Mouse (Mus musculus): ENCODE measurements around the gene Kctd5. TPM values are rescaled to one million over a fixed set of nuclear protein-coding genes. Genes with fewer than 3 reads are reported as not detected.
"Not testable (repeated sequence)": the region's sequence is repeated elsewhere in the genome, so short reads cannot be mapped to it uniquely, and the experiment has no call there.

Gene Kctd5
- 63.3 and 68.0 TPM in 2 replicates for polyA plus RNA-seq (2015; fragmentation: Nextera tagmentation; extraction: Ambion mirVana)

DNA sequence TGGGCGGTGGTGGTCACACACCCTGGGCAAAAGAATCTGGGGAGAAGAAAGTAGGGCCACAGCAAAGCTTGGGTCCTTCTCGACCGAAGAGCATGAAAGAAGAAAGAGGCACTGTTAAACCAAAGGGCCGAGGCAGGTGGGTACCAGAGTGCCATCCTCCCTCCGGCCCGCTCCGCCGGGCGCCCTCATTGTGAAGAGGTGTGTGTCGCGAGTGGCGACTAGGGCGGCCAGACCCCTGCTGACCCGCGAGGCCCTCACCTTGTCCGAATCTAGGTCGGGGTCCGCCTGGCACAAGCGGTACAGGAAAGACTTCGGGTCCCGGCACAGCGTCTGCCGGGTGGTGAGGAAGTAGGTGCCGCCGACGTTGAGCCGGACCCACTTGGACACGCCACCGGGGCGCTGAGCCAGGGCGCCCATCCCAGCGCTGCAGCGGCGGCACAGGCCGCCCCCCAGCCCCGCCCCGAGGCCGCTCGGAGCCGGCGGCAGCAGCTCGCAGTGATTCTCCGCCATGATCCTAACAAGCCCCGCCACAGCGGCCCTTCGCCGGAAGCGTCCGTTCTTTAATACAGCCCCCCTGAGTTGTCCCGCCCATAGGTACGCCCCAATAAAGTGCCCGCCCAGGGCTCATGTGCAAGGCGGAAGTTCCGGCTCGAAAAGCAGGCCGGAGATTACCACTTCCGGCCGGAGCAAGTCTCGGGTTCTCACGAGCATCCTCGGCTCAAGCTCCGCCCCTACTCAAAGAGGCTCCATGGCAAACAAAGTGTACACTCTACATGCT is at the start of gene Kctd5:
Gene Kctd5, minus strand, starts transcription at position 567 of the 778 bp plus-strand sequence.
- peaks cover 14% of the 10 kb centered on the region; the same call in 1 of the 2 replicates for H3K36me3 ChIP-seq (ENCODE audit: insufficient read depth, low read length)
- no peaks in the 10 kb centered on the region for H3K27me3 ChIP-seq (ENCODE audit: insufficient read depth, low read length)
- peak within 1 kb of the TSS; percentile 73 for H3K27ac ChIP-seq (ENCODE audit: low read length)
- peak within 1 kb of the TSS; percentile 94 for H3K9ac ChIP-seq (replicated peaks; ENCODE audit: low read length)
- H3K4me2 ChIP-seq (replicated peaks; ENCODE audit: low read depth, low read length), result peak within 1 kb of the TSS; percentile 73
- H3K4me3 ChIP-seq (ENCODE audit: low read length), result peak within 1 kb of the TSS; percentile 95
- H3K4me1 ChIP-seq (ENCODE audit: insufficient read depth, low read length), result peaks cover 14% of the 10 kb centered on the region
- under 1% methylated on average over 62 of the region's 62 CpGs for WGBS
- peak; percentile 99 for ATAC-seq (ENCODE audit: low FRiP score, low TSS enrichment)
- H3K9me3 ChIP-seq (ENCODE audit: low read length), result no peaks in the 10 kb centered on the region

DNA sequence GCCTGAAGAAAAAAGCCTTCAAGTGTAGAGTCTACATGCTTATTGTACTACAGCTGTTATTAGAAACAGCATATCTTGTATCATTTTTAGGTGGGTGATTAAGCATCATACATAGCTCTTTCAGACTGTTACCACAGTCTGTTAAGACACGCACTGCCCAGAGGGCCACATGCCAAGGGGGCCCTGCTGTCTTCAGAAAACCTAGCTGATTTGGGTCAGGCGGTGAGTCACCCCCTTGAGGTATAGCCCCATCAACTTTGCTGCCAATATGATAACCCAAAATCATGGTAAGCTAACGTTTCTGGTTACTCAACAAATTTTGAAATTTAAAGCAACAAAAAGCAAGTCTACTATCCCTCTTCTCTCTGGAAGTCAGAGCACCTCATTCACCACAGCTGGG is 46.2 kb upstream of the Kctd5 start:
- Histone ChIP-seq H3K9me3 (ENCODE audit: low read length) (no peaks in the 10 kb centered on the region), H3K27ac (ENCODE audit: low read length) (no peak overlapping the region), H3K36me3 (ENCODE audit: insufficient read depth, low read length) (no peaks in the 10 kb centered on the region), H3K4me3 (ENCODE audit: low read length) (no peak overlapping the region), H3K27me3 (ENCODE audit: insufficient read depth, low read length) (no peaks in the 10 kb centered on the region), H3K9ac (replicated peaks; ENCODE audit: low read length) (no peak overlapping the region), H3K4me2 (replicated peaks; ENCODE audit: low read depth, low read length) (no peak overlapping the region), H3K4me1 (ENCODE audit: insufficient read depth, low read length) (no peaks in the 10 kb centered on the region)
- 79% methylated on average over 3 of the region's 3 CpGs for WGBS
- no peak for ATAC-seq (ENCODE audit: low FRiP score, low TSS enrichment)

DNA sequence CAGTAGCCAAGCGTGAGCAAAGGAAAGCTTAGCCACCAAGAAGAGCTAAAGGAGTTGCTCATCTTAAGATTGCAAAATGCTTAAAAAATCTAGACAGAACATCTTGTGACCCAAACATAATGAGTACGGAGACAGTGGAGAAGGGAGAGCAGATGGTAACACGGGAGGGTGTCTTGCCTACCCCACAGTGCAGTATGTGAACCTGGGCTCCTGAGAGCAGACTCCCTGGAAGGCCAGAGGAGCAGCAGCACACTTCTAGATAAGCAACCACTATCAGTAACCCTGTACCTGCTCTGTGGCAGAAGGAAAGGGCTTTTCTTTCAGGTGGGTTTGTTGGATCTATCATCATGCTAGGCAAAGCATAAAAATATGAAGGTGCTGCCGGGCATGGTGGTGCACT is 39.7 kb upstream of the Kctd5 start:
- Histone ChIP-seq H3K4me3 (ENCODE audit: low read length) (no peak overlapping the region), H3K4me1 (ENCODE audit: insufficient read depth, low read length) (no peaks in the 10 kb centered on the region), H3K36me3 (ENCODE audit: insufficient read depth, low read length) (peaks cover 10% of the 10 kb centered on the region; the same call in 1 of the 2 replicates), H3K27ac (ENCODE audit: low read length) (no peak overlapping the region), H3K9ac (replicated peaks; ENCODE audit: low read length) (no peak overlapping the region), H3K9me3 (ENCODE audit: low read length) (no peaks in the 10 kb centered on the region), H3K27me3 (ENCODE audit: insufficient read depth, low read length) (no peaks in the 10 kb centered on the region), H3K4me2 (replicated peaks; ENCODE audit: low read depth, low read length) (no peak overlapping the region)
- 93% methylated on average over 4 of the region's 4 CpGs for WGBS
- no peak for ATAC-seq (ENCODE audit: low FRiP score, low TSS enrichment)

DNA sequence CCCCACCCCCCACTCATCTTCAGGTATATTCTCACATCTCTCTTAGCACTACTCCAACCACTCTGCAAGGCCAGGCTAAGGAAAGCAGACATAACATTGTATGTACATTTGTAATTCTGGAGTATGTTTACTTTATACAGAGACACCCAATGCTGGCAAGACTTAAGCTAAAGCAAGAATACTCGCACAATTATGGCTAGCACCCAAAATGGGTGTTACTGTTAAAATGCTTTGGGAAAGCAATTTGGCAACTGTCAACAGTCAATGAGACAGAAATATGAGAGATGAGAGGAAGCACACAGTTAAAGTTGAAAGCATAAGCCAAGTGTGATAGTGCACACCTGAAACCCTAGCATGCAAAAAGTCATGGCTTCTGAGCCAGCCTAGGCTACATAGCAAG is 38.0 kb upstream of the Kctd5 start:
- H3K4me3 ChIP-seq (ENCODE audit: low read length), result no peak overlapping the region
- 76% methylated on average over 1 of the region's 1 CpGs for WGBS
- no peaks in the 10 kb centered on the region for H3K4me1 ChIP-seq (ENCODE audit: insufficient read depth, low read length)
- H3K36me3 ChIP-seq (ENCODE audit: insufficient read depth, low read length), result peaks cover 10% of the 10 kb centered on the region; the same call in 1 of the 2 replicates
- H3K27ac ChIP-seq (ENCODE audit: low read length), result no peak overlapping the region
- no peak overlapping the region for H3K4me2 ChIP-seq (replicated peaks; ENCODE audit: low read depth, low read length)
- H3K27me3 ChIP-seq (ENCODE audit: insufficient read depth, low read length), result no peaks in the 10 kb centered on the region
- no peak for ATAC-seq (ENCODE audit: low FRiP score, low TSS enrichment)
- no peaks in the 10 kb centered on the region for H3K9me3 ChIP-seq (ENCODE audit: low read length)
- H3K9ac ChIP-seq (replicated peaks; ENCODE audit: low read length), result no peak overlapping the region

DNA sequence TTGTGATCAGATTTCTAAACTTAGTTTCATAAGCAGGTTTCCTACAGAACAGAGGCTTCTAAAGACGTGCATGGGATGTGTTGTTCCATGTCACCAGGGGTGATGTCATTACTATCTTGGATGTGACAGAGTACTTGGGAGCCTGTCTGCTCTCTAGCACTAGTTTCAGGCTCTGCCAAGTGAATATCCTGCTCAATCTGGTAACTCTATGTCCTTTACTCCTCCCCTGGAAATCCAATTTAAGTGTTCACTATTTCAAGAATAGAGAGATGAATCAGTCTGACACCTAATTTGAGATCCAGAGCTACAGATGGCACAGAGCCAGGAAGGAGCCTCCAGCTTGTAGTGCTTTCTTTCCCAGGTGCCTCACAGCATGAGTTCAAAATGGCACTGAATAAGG is 35.6 kb upstream of the Kctd5 start:
- no peak overlapping the region for H3K27ac ChIP-seq (ENCODE audit: low read length)
- peaks cover 16% of the 10 kb centered on the region for H3K36me3 ChIP-seq (ENCODE audit: insufficient read depth, low read length)
- ATAC-seq (ENCODE audit: low FRiP score, low TSS enrichment), result no peak

DNA sequence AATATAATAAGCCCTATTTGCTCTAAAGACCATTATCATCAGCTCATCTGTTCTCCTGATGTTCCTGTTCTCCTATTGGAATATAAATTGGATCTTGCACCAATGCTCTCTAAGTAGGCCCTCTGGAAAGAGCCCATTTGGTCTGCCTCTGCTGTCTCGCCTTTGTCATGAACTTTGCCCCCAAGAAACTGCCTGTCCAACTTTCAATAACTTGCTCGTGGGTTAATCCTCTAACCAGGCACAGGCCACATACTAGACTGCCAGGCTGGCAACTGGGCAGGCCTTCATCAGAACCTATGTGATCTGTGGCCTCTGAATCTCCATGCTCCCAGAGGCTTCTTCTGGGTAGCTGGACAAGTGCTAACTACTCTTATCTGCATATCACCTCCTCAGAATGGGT is 31.8 kb upstream of the Kctd5 start:
- no peaks in the 10 kb centered on the region for H3K9me3 ChIP-seq (ENCODE audit: low read length)
- no peaks in the 10 kb centered on the region for H3K4me1 ChIP-seq (ENCODE audit: insufficient read depth, low read length)
- peaks cover 35% of the 10 kb centered on the region for H3K36me3 ChIP-seq (ENCODE audit: insufficient read depth, low read length)
- H3K27ac ChIP-seq (ENCODE audit: low read length), result no peak overlapping the region
- H3K4me3 ChIP-seq (ENCODE audit: low read length), result no peak overlapping the region
- H3K9ac ChIP-seq (replicated peaks; ENCODE audit: low read length), result no peak overlapping the region
- H3K27me3 ChIP-seq (ENCODE audit: insufficient read depth, low read length), result no peaks in the 10 kb centered on the region
- no peak for ATAC-seq (ENCODE audit: low FRiP score, low TSS enrichment)
- no peak overlapping the region for H3K4me2 ChIP-seq (replicated peaks; ENCODE audit: low read depth, low read length)
- 77% methylated on average over 2 of the region's 2 CpGs for WGBS

More for the DNA sequence above, 35.6 kb upstream of the Kctd5 start:
- Histone ChIP-seq H3K4me3 (ENCODE audit: low read length) (no peak overlapping the region), H3K9ac (replicated peaks; ENCODE audit: low read length) (no peak overlapping the region), H3K27me3 (ENCODE audit: insufficient read depth, low read length) (no peaks in the 10 kb centered on the region), H3K9me3 (ENCODE audit: low read length) (no peaks in the 10 kb centered on the region), H3K4me1 (ENCODE audit: insufficient read depth, low read length) (no peaks in the 10 kb centered on the region), H3K4me2 (replicated peaks; ENCODE audit: low read depth, low read length) (no peak overlapping the region)
- WGBS, result 76% methylated on average over 1 of the region's 1 CpGs

DNA sequence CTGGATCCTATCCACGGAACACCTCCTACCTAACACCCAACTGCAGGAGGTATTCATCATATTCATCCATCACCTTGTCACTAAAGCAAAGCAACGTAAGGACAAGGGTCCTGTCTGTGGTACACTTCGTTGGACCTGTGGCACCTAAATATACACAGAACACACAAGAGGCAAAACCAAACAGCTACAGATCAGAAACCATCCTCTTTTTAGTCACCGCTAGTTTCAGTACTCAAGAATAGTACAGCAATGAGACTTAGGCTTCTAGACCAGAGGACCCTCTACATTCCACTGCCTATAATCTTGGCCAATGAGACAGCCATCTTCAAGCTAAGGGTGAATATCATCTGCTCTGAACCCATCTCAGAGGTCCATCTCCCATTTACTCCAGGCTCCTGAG is 25.1 kb upstream of the Kctd5 start:
- ATAC-seq (ENCODE audit: low FRiP score, low TSS enrichment), result no peak
- Histone ChIP-seq H3K9ac (replicated peaks; ENCODE audit: low read length) (no peak overlapping the region), H3K4me1 (ENCODE audit: insufficient read depth, low read length) (no peaks in the 10 kb centered on the region), H3K9me3 (ENCODE audit: low read length) (no peaks in the 10 kb centered on the region), H3K36me3 (ENCODE audit: insufficient read depth, low read length) (peaks cover 46% of the 10 kb centered on the region), H3K27ac (ENCODE audit: low read length) (no peak overlapping the region), H3K4me2 (replicated peaks; ENCODE audit: low read depth, low read length) (no peak overlapping the region), H3K27me3 (ENCODE audit: insufficient read depth, low read length) (no peaks in the 10 kb centered on the region), H3K4me3 (ENCODE audit: low read length) (no peak overlapping the region)
- 86% methylated on average over 4 of the region's 4 CpGs for WGBS

DNA sequence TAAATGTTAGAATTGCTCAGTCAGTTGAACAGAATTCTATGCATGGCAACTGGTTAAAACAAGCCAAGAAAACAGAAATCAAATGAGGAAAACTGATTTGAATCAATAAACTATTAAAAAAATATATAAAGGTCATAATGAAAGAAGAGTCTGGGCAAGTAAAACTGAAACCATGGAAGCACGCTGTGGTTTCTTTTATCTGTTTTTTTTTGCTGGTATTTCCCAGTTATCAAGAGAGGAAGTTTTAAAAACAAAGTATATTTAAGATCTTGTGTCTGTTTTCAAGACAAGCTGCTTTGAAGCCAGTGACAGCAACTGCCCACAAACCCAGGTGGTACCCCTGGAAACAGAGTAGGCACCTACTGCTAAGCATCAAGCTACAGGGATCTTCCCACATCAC is 17.3 kb upstream of the Kctd5 start:
- H3K9ac ChIP-seq (replicated peaks; ENCODE audit: low read length), result no peak overlapping the region
- no peaks in the 10 kb centered on the region for H3K27me3 ChIP-seq (ENCODE audit: insufficient read depth, low read length)
- no peak overlapping the region for H3K27ac ChIP-seq (ENCODE audit: low read length)
- H3K9me3 ChIP-seq (ENCODE audit: low read length), result no peaks in the 10 kb centered on the region
- no peak overlapping the region for H3K4me2 ChIP-seq (replicated peaks; ENCODE audit: low read depth, low read length)
- WGBS, result 100% methylated on average over 1 of the region's 1 CpGs
- no peaks in the 10 kb centered on the region for H3K4me1 ChIP-seq (ENCODE audit: insufficient read depth, low read length)
- no peak for ATAC-seq (ENCODE audit: low FRiP score, low TSS enrichment)
- no peak overlapping the region for H3K4me3 ChIP-seq (ENCODE audit: low read length)
- H3K36me3 ChIP-seq (ENCODE audit: insufficient read depth, low read length), result peaks cover 56% of the 10 kb centered on the region

DNA sequence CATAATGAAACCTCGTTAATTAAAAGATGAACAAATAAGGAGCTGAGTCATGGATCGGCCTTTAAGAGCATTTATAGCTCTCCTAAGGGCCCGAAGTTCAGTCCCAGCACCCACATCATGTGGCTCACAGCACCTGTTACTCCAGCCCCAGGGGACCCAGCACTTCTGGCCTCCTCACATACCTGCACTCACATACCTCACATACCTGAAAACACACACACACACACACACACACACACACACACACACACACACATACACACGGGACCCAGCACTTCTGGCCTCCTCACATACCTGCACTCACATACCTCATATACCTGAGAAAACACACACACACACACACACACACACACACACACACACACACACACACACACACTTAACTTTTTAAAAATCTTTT is 13.1 kb upstream of the Kctd5 start:
- H3K27ac ChIP-seq (ENCODE audit: low read length); H3K9ac ChIP-seq (replicated peaks; ENCODE audit: low read length); H3K4me3 ChIP-seq (ENCODE audit: low read length); H3K4me2 ChIP-seq (replicated peaks; ENCODE audit: low read depth, low read length); H3K4me1 ChIP-seq (ENCODE audit: insufficient read depth, low read length); ATAC-seq (ENCODE audit: low FRiP score, low TSS enrichment); H3K27me3 ChIP-seq (ENCODE audit: insufficient read depth, low read length); H3K9me3 ChIP-seq (ENCODE audit: low read length): not testable (repeated sequence)
- 76% methylated on average over 4 of the region's 4 CpGs for whole genome bisulfite sequencing
- H3K36me3 ChIP-seq (ENCODE audit: insufficient read depth, low read length), result peaks cover 42% of the 10 kb centered on the region

DNA sequence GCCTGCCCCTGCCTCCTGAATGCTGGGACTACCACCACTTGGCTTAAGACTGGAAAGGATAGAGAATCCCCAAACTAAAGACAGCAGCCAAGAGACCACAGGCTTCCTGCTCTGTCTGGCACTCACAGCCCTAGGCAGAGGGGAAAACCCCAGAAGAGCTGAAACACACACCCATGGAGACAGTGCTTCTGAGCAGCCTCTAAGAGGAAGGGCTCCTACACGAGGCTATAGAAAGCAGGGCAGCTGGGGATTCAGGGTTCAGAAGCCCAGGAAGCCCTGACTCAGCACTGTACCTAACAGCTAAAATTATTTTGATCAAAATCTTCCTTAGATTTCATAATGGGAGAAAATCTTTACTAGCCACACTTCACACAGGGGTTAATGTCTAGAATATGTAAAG is 11.3 kb upstream of the Kctd5 start:
- Histone ChIP-seq H3K4me3 (ENCODE audit: low read length) (no peak overlapping the region), H3K27me3 (ENCODE audit: insufficient read depth, low read length) (no peaks in the 10 kb centered on the region), H3K36me3 (ENCODE audit: insufficient read depth, low read length) (peaks cover 41% of the 10 kb centered on the region), H3K4me1 (ENCODE audit: insufficient read depth, low read length) (no peaks in the 10 kb centered on the region), H3K9ac (replicated peaks; ENCODE audit: low read length) (no peak overlapping the region), H3K4me2 (replicated peaks; ENCODE audit: low read depth, low read length) (no peak overlapping the region), H3K9me3 (ENCODE audit: low read length) (no peaks in the 10 kb centered on the region), H3K27ac (ENCODE audit: low read length) (no peak overlapping the region)
- no peak for ATAC-seq (ENCODE audit: low FRiP score, low TSS enrichment)
- 52% methylated on average over 1 of the region's 1 CpGs for WGBS

Data from kidney, embryonic 16.5 days (tissue).